Mouse (Mus musculus) urinary bladder, adult 2 months (tissue): ENCODE data around the gene Insc. TPM values are rescaled to one million over a fixed set of nuclear protein-coding genes. Genes with fewer than 3 reads are reported as not detected.
"Not testable (repeated sequence)": the region's sequence is repeated elsewhere in the genome, so short reads cannot be mapped to it uniquely, and the experiment has no call there.

Experiments used
- DNase-seq: peaks from one replicate; pipeline ENCODE4 v3.0.0; 2022; ENCODE audit warnings: low spot score
- polyA plus RNA-seq: library from polyadenylated mRNA; depleted of rRNA; stranded (reverse); fragments of >200 nt; gene quantifications from 2 replicates; pipeline ENCODE4 v1.2.3, GENCODE M21; 2012; rRNA removed

The Insc gene
- polyA plus RNA-seq = 5.6 and 9.5 TPM in 2 replicates

GRCm38 (mm10) chr7:114743022-114743780 is at the start of gene Insc:
TSS of gene Insc (plus strand) at chr7:114743694.
- DNase-seq = no peak

GRCm38 (mm10) chr7:114700871-114701270 is 42.6 kb upstream of the Insc start:
- no peak for DNase-seq

GRCm38 (mm10) chr7:114706716-114707115 is 36.8 kb upstream of the Insc start:
- no peak for DNase-seq

GRCm38 (mm10) chr7:114707398-114707797 is 36.1 kb upstream of the Insc start:
- DNase-seq = no peak

- no peak for DNase-seq
Observed at GRCm38 (mm10) chr7:114710419-114710818, 33.1 kb upstream of the Insc start.

GRCm38 (mm10) chr7:114712523-114712922 is 31.0 kb upstream of the Insc start:
- no peak for DNase-seq

GRCm38 (mm10) chr7:114718300-114718699 is 25.2 kb upstream of the Insc start, which contains the start of gene Calcb:
TSS of gene Calcb (plus strand) at chr7:114718643.
- DNase-seq = no peak

GRCm38 (mm10) chr7:114719381-114720131 is 23.9 kb upstream of the Insc start:
- DNase-seq = peak; percentile 34

GRCm38 (mm10) chr7:114729696-114730095 is 13.8 kb upstream of the Insc start:
- not testable (repeated sequence) for DNase-seq

GRCm38 (mm10) chr7:114731175-114731574 is 12.3 kb upstream of the Insc start:
- no peak for DNase-seq

GRCm38 (mm10) chr7:114731700-114732099 is 11.8 kb upstream of the Insc start:
- not testable (repeated sequence) for DNase-seq

GRCm38 (mm10) chr7:114736256-114736655 is 7.2 kb upstream of the Insc start:
- no peak for DNase-seq

GRCm38 (mm10) chr7:114738166-114738565 is 5.3 kb upstream of the Insc start:
- no peak for DNase-seq

- DNase-seq = no peak
Observed at GRCm38 (mm10) chr7:114740360-114741165, 2.9 kb upstream of the Insc start.

- no peak for DNase-seq
Observed at GRCm38 (mm10) chr7:114744639-114745245, 1.2 kb downstream of the Insc start.

- no peak for DNase-seq
Observed at GRCm38 (mm10) chr7:114745481-114746271, 2.2 kb downstream of the Insc start.

- DNase-seq = no peak
Observed at GRCm38 (mm10) chr7:114747596-114747995, 4.1 kb downstream of the Insc start.

GRCm38 (mm10) chr7:114748239-114748638 is 4.7 kb downstream of the Insc start:
- DNase-seq = no peak

- DNase-seq = no peak
Observed at GRCm38 (mm10) chr7:114753471-114753870, 10.0 kb downstream of the Insc start.

- no peak for DNase-seq
Observed at GRCm38 (mm10) chr7:114754196-114754595, 10.7 kb downstream of the Insc start.

- DNase-seq = no peak
Observed at GRCm38 (mm10) chr7:114754626-114755025, 11.1 kb downstream of the Insc start.
